22 mouse cellular contexts compared by ENCODE assay signal in the genomic region with DNA sequence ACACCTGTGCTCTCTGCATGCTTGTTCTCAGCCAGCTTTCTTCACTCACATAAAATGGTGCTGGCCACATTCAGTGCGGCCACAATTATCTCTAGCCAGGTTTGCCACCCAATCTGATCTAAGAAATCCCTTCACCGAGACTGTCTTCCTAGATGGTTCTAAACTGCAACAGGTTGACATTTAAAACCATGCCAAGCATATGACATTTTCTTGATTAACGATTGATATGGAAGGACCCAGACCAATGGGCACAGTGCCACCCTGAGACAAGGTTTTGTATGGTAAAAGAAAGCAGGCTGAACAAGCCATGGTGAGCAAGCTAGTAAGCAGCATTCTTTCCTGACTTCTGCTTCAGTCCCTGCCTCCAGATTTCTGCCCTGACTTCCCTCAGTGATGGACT.
"Had no signal": no experiment of that assay in that cellular context is flagged by ENCODE, and none has a peak within 500 bp of the region (broad histone marks: within the 10 kb centered on the region; RNA-seq: fewer than 3 reads in every experiment).

No protein-coding gene starts in this region.

- H3K4me2 ChIP-seq: limb, embryonic 13.5 days; liver, embryonic 12.5 days; liver, embryonic 15.5 days; lung, embryonic 15.5 days; midbrain, embryonic 15.5 days; neural tube, embryonic 13.5 days; stomach, embryonic 15.5 days had no signal

- H3K36me3 ChIP-seq: limb, embryonic 10.5 days; limb, embryonic 13.5 days; liver, embryonic 12.5 days; liver, embryonic 15.5 days; lung, embryonic 15.5 days; midbrain, embryonic 10.5 days; midbrain, embryonic 15.5 days; neural tube, embryonic 13.5 days; stomach, embryonic 15.5 days had no signal

- H3K27me3 ChIP-seq: limb, embryonic 13.5 days; liver, embryonic 12.5 days; liver, embryonic 15.5 days; lung, embryonic 15.5 days; midbrain, embryonic 15.5 days; neural tube, embryonic 13.5 days; stomach, embryonic 15.5 days had no signal

- ATAC-seq: liver, embryonic 12.5 days; midbrain, embryonic 15.5 days had no signal

- H3K4me3 ChIP-seq: layer of hippocampus, adult 2 months; limb, embryonic 10.5 days; limb, embryonic 13.5 days; liver, embryonic 12.5 days; liver, embryonic 15.5 days; lung, embryonic 15.5 days; megakaryocyte, embryonic 14.5 days; midbrain, embryonic 10.5 days; midbrain, embryonic 15.5 days; neural tube, embryonic 13.5 days; stomach, embryonic 15.5 days had no signal

- H3K9me3 ChIP-seq: limb, embryonic 10.5 days; limb, embryonic 13.5 days; liver, embryonic 12.5 days; liver, embryonic 15.5 days; lung, embryonic 15.5 days; midbrain, embryonic 10.5 days; midbrain, embryonic 15.5 days; neural tube, embryonic 13.5 days; stomach, embryonic 15.5 days had no signal

- H3K27ac ChIP-seq: kidney, postnatal 0 days; layer of hippocampus, adult 2 months; limb, embryonic 10.5 days; limb, embryonic 13.5 days; liver, embryonic 12.5 days; liver, embryonic 15.5 days; lung, embryonic 15.5 days; midbrain, embryonic 10.5 days; midbrain, embryonic 15.5 days; neural tube, embryonic 13.5 days; stomach, embryonic 15.5 days had no signal

- DNase-seq: kidney, postnatal 25 days; layer of hippocampus, adult 9-11 months; liver; lung, adult 18-20 months; lung, postnatal 10 days; lung, postnatal 36 days; retina, postnatal 1 day; right cerebral cortex, postnatal 25 days; spleen, adult 18-20 months; thymus, postnatal 25 days had no signal

- H3K4me1 ChIP-seq: limb, embryonic 10.5 days; liver, embryonic 12.5 days; liver, embryonic 15.5 days; lung, embryonic 15.5 days; midbrain, embryonic 15.5 days; stomach, embryonic 15.5 days had no signal

- H3K9ac ChIP-seq: limb, embryonic 13.5 days; liver, embryonic 12.5 days; liver, embryonic 15.5 days; lung, embryonic 15.5 days; midbrain, embryonic 15.5 days; neural tube, embryonic 13.5 days; stomach, embryonic 15.5 days had no signal
